Mouse (Mus musculus) erythroblast, adult 5-6 weeks (primary cell): Measurements from ENCODE around the gene Celf1. TPM values are rescaled to one million over a fixed set of nuclear protein-coding genes. Genes with fewer than 3 reads are reported as not detected.

Experiments used
- ATAC-seq: replicated peaks from 2 replicates; pipeline ENCODE4 v1.8.0; 2016; ENCODE audit warnings: moderate number of reproducible peaks, mild to moderate bottlenecking, moderate TSS enrichment, inconsistent platforms; ENCODE audit not compliant: poor library complexity, low FRiP score, severe bottlenecking
- total RNA-seq, 2 experiments: library from RNA; stranded (forward) in 1 of 2; stranded (reverse) in 1 of 2; fragments of 150-400 nt in 1 of 2; fragments of 200-764, 138-1000 nt in 1 of 2; gene quantifications; 2 replicates each; pipeline versions ENCODE4 v1.2.3 to v1.2.4; 2015 to 2017; ENCODE audit warnings: low replicate concordance in 2 of 2

Gene Celf1
- total RNA-seq, 2 experiments from 2014 or later: 25.4 to 31.9 TPM

- no peak for ATAC-seq
These were observed 7.9 kb upstream of the Celf1 start for GRCm38 (mm10) chr2:90932273-90932672.

- ATAC-seq: no peak
These were observed 1.8 kb upstream of the Celf1 start for GRCm38 (mm10) chr2:90938362-90938761.

DNA sequence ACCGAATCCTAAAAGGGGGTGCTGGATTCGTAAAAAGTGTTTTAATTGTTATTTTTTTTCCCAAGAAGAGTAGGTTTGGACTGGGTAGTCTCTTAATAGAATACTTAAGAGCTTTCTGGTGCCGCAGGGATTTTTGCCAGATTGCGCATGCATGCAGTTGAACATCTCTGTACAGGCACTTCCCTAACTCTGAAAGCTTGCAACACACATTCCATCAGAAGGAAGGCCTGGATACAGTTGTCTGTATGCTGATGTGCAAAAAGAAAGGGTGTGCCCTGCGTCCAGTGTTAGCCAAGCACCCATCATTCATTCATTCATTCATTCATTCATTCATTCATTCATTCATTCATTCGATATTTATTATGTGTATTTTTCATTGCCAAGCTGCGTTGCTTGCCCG is 432 bp upstream of the Celf1 start:
- no peak; the same call in 1 of the 2 replicates for ATAC-seq

- ATAC-seq: no peak
These were observed 1.6 kb downstream of the Celf1 start for GRCm38 (mm10) chr2:90941744-90942143.

GRCm38 (mm10) chr2:90950149-90950548 is 10.0 kb downstream of the Celf1 start:
- ATAC-seq: no peak

DNA sequence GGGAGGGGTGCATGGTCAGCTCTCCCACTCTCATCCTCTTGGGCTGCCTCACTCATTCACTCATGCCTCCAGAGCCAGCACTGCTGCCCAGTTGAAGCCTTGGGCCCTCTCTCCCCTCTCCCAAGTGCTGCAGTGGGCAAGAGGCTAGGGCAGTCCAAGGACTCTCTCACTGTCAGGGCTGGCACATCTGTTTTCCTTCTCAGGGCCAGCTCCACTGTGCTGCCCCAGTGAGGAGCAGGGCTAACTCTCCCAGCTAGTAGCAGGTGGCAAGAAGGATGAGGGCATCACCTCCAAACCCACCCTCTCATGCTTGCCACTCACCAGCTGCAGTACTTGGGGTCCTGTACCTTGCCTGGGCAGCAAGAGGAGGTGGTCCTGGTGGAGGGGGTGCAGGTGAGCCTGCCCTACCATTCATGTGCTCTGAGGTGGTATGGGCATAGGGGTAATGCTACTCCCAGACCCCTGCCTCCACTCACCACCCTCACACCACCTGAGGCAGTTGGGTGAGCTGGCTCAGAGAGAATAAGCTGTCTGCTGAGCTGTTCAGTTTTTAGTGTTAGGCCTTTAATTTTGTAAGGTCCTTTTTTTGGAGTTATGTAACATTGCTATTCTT is 10.5 kb downstream of the Celf1 start:
- ATAC-seq: peak; percentile 23; the same call in 1 of the 2 replicates

- ATAC-seq: no peak
These were observed 13.3 kb downstream of the Celf1 start for GRCm38 (mm10) chr2:90953461-90953860.

- no peak for ATAC-seq
These were observed 15.9 kb downstream of the Celf1 start for GRCm38 (mm10) chr2:90956053-90956452.

DNA sequence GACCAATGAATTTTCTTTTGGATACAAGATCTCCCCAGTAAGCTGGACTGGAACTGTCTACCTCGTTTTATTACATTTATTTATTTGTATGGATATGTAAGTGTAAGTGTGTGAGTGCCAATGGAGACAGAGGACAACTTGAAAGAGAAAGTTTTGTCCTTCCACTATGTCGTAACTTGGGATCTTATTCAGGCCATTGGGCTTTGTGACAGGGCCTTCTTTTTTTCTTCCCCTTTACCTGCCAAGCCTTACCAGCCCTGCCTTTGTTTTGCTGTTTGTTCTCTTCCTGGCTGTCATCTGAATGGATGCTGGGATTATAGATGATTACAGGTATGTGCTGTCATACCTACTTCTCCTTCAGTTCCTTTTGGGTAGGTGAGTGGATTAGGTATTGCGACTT is 18.7 kb downstream of the Celf1 start:
- ATAC-seq: no peak

GRCm38 (mm10) chr2:90960012-90960411 is 19.8 kb downstream of the Celf1 start:
- ATAC-seq: no peak

DNA sequence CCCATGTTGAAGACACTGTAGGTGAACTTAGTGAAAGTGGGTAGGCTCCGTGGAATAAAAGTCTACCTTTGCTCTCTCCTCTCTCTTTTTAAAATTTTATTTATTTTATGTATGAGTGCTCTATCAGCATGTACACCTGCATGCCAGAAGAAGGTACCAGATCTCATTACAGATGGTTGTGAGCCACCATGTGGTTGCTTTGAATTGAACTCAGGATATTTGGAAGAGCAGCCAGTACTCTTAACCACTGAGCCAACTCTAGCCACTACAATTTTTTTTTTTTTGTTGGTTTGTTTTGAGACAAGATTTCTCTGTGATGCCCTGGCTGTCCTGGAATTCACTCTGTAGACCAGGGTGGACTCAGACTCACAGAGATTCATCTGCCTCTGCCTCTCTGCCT is 23.1 kb downstream of the Celf1 start:
- no peak for ATAC-seq

GRCm38 (mm10) chr2:90964811-90965465 is 24.8 kb downstream of the Celf1 start:
- ATAC-seq: peak; percentile 42; the same call in 1 of the 2 replicates

- ATAC-seq: no peak
These were observed 25.4 kb downstream of the Celf1 start for GRCm38 (mm10) chr2:90965466-90966080.

DNA sequence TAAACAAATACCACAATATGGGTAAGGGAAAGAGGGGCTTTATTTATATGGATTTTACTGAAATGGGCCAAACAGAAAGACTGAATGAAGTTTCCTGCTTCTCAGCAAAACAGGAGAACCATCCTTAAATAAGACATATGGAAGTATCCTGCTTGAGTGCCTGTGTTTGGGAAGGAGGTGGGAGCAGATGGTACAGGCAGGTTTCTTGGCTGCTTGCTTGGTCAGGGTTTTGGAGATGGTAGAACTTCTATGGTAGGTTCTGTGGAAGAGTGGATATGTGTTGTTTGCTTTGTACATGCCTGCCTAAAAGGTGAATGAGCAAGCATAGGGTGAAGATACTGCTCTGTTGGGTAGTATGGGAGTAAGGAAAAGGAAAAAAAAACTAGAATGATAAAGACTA is 30.4 kb downstream of the Celf1 start:
- no peak for ATAC-seq

DNA sequence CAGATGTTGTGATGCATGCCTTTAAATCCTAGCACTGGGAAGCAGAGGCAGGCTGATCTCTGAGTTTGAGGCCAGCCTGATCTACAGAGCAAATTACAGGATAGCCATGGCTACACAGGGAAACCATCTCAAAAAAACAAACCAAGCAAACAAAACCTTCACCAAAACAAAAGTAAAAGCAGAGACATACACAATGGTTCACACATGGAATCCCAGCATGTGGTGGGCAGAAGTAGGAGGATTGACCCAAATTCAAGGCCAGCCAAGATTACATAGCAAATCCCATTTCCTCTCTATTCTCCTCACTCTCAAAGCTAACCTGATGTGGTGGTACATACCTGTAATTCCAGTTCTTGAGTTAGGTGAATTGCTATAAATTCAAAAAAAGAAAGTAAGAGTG is 33.9 kb downstream of the Celf1 start:
- no peak for ATAC-seq

- ATAC-seq: no peak
These were observed 35.1 kb downstream of the Celf1 start for GRCm38 (mm10) chr2:90975181-90975835.

- no peak for ATAC-seq
These were observed 36.4 kb downstream of the Celf1 start for GRCm38 (mm10) chr2:90976590-90976989.

DNA sequence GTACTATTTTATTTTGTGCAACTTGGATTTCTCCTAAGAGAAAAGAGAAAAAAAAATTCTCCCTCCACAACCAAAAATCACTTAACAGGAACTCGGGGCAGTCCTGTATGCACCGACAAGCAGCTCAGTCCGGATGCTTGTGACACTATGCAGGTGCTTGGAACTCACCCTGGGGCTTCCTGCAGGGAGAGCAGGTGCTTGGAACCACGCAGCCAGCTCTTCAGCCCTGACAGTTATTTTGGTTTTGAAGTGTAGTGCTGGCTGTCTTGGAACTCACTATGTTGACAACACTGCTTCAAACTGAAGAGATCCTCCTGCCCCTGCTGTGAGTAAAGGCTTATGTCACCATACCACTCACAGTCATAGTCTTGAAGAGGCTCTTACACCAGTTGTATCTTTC is 37.1 kb downstream of the Celf1 start:
- ATAC-seq: no peak

DNA sequence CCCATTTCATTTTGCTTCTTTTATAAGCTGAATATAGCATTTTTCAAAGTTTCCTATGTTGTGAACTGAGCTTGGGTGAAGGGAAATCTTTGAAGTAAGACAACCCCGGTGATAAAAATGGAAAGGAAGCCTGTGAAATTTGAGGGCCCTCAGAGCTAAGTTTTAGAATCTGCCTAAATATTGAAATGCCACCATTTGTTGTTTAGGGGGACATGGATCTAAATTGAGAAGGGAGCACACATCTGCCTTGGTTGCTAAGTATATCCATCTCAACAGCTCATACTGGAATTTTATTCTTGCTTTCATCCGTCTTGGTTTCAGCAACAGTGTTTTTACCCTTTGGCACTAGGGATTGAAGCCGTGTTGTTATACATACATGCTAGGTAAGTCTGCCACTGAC is 45.9 kb downstream of the Celf1 start:
- no peak for ATAC-seq

DNA sequence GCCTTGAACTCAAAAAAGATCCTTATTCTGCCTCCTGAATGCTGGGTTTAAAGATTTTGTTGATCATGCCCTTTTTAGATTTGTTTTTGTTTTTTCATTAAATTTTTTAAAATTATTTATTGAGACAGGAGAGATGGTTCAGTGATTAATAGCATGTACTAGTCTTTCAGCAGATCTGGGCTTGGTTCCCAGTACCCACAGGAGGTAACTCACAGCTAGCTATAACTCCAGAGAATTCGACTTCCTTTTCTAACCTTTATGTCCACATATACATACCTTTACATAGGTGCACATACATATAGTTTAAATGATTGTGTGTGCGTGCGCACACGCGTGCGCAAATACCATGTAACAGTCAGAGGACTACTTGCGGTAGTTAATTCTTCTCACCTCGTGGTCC is 68.4 kb downstream of the Celf1 start:
- ATAC-seq: no peak

DNA sequence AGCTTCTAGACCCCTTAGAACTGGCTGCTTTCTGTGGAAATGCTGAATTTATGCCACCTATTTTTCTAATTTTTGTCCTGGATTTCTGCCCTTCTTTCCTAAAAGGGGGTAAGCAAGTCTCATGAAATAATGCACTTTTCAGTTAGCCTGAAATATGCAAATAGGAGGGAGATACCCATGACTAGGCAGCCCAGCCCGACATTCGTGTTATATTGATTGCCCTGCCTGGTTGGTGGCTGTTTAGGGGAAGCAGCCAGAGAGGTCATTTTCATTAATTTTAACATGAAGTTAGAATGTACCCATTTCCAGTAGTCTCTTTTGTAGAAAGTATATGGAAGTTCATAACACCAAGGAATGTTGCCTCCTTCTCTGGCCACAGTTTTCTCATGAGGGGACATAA is 73.7 kb downstream of the Celf1 start:
- ATAC-seq: no peak
